Comparison of ENCODE assay signal across 8 mouse cellular contexts in the genomic region with DNA sequence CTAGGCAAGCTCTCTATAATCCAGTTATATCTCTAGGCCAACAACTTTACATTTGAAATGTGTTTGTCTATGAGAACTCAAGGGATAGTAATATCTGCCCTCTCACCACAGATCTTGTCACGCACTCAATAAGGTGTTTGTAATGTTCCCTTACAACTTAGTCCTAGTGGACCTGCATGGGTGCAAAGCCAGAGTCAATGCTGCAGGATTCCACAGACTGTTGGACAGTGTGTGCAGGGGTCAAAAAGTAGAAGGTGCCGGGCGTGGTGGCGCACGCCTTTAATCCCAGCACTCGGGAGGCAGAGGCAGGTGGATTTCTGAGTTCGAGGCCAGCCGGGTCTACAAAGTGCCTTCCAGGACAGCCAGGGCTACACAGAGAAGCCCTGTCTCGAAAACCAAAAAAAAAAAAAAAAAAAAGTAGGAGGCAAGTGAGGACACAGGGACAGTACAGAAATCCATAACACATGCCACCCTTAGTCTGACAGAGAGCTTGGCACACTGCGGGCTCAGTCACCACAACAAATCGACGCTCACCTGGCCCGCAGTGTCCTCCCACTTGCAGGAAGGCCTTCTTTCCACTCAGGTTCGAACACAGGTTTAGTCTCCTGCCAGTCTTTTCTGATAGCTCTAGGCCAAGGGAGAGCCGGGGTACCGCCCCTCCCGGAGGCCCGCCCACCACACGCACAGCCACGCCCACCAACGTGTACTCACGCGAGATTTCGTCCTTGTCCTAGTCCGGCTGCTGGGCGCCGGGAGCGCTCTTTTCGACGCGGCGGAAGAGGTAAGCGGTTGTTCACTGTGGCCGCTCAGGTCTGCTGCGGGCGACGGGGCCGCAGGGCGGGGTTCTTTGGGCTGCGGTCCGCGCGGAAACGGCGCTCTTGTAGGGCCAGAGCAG. TPM values are rescaled to one million over a fixed set of nuclear protein-coding genes. Genes with fewer than 3 reads are reported as not detected.
DNase-seq lines count a peak whose midpoint lies in the region; ATAC-seq and TF ChIP-seq lines count a peak whose summit lies in the region.

A gene (plus strand): TSS at position 712 of the 895 bp plus-strand sequence.

- 12% methylated on average over 45 of the region's 45 CpGs for WGBS in cerebellum, adult 2 months
- WGBS in forebrain, postnatal 0 days: 14% methylated on average over 45 of the region's 45 CpGs
- WGBS in lung, embryonic 15.5 days: 11% methylated on average over 45 of the region's 45 CpGs

- peaks cover 35 to 53% of the 10 kb centered on the region in 2 experiments for H3K36me3 ChIP-seq in MEL (ENCODE audit: control insufficient read depth in 1 of 2, insufficient read depth in 2 of 2, low read length in 2 of 2)
- H3K36me3 ChIP-seq in forebrain, postnatal 0 days (ENCODE audit: insufficient read depth): peaks cover 17% of the 10 kb centered on the region
- H3K36me3 ChIP-seq in lung, embryonic 15.5 days: peaks cover 23% of the 10 kb centered on the region

- no peaks in the 10 kb centered on the region for H3K9me3 ChIP-seq in MEL (replicated peaks; ENCODE audit: insufficient read depth, low read length)
- no peaks in the 10 kb centered on the region for H3K9me3 ChIP-seq in forebrain, postnatal 0 days (ENCODE audit: low read length)
- H3K9me3 ChIP-seq in lung, embryonic 15.5 days: no peaks in the 10 kb centered on the region

- H3K27me3 ChIP-seq in MEL (ENCODE audit: control insufficient read depth in 1 of 2, insufficient read depth in 2 of 2, low read length in 2 of 2): no peaks in the 10 kb centered on the region
- no peaks in the 10 kb centered on the region for H3K27me3 ChIP-seq in cerebellum, adult 2 months (ENCODE audit: control insufficient read depth, insufficient read depth, low read length)
- no peaks in the 10 kb centered on the region for H3K27me3 ChIP-seq in forebrain, postnatal 0 days (ENCODE audit: insufficient read depth, low read length)
- no peaks in the 10 kb centered on the region for H3K27me3 ChIP-seq in lung, embryonic 15.5 days

- H3K4me1 ChIP-seq in MEL (ENCODE audit: control insufficient read depth in 1 of 2, insufficient read depth in 2 of 2, low read length in 2 of 2): peaks cover 21 to 26% of the 10 kb centered on the region in 2 experiments
- H3K4me1 ChIP-seq in cerebellum, adult 2 months (ENCODE audit: control insufficient read depth, insufficient read depth, low read length): no peaks in the 10 kb centered on the region
- peaks cover 15% of the 10 kb centered on the region for H3K4me1 ChIP-seq in forebrain, postnatal 0 days (ENCODE audit: insufficient read depth)
- H3K4me1 ChIP-seq in lung, embryonic 15.5 days: peaks cover 28% of the 10 kb centered on the region

- H3K4me3 ChIP-seq in MEL (ENCODE audit: control insufficient read depth in 1 of 2, insufficient read depth in 1 of 2, low read depth in 2 of 2, low read length in 2 of 2): peak within 1 kb of the TSS; percentile 60 to 73
- H3K4me3 ChIP-seq in cerebellum, adult 2 months (replicated peaks; ENCODE audit: insufficient read depth, low read depth, low read length): peak within 1 kb of the TSS; percentile 97
- H3K4me3 ChIP-seq in forebrain, postnatal 0 days (ENCODE audit: low read depth, low read length): peak within 1 kb of the TSS; percentile 84
- peak within 1 kb of the TSS; percentile 72 for H3K4me3 ChIP-seq in lung, embryonic 15.5 days

- peak within 1 kb of the TSS; percentile 89 for H3K27ac ChIP-seq in MEL (ENCODE audit: control insufficient read depth, low read depth, low read length)
- peak within 1 kb of the TSS; percentile 71 for H3K27ac ChIP-seq in cerebellum, adult 2 months (ENCODE audit: insufficient read depth, low read length)
- peak within 1 kb of the TSS; percentile 90 for H3K27ac ChIP-seq in forebrain, postnatal 0 days (ENCODE audit: low read depth, low read length)
- peak within 1 kb of the TSS; percentile 91 for H3K27ac ChIP-seq in lung, embryonic 15.5 days

- DNase-seq in MEL (ENCODE audit: low read depth, low spot score): peak; percentile 100
- DNase-seq in cerebellum, adult 2 months: peak; percentile 95 to 98
- peak; percentile 95 for DNase-seq in forebrain, postnatal 0 days
- peak; percentile 99 for DNase-seq in heart, postnatal 4 days
- peak; percentile 93 to 95 for DNase-seq in layer of hippocampus, adult 8-10 months (ENCODE audit: low spot score in 2 of 2)
- DNase-seq in ovary, adult 18-20 months (ENCODE audit: low spot score): peak; percentile 94
- peak; percentile 95 for DNase-seq in thymus, postnatal 0 days (ENCODE audit: low spot score)

- H3K4me2 ChIP-seq in forebrain, postnatal 0 days (ENCODE audit: low read depth): peak within 1 kb of the TSS; percentile 83
- peak within 1 kb of the TSS; percentile 60 for H3K4me2 ChIP-seq in lung, embryonic 15.5 days

- peak within 1 kb of the TSS; percentile 90 for H3K9ac ChIP-seq in MEL (ENCODE audit: control insufficient read depth, low read depth, low read length, poor library complexity, severe bottlenecking)
- H3K9ac ChIP-seq in forebrain, postnatal 0 days: peak within 1 kb of the TSS; percentile 92
- H3K9ac ChIP-seq in lung, embryonic 15.5 days: peak within 1 kb of the TSS; percentile 91

- peak in 1 of 3 experiments; percentile 16; a peak in 2 of 6 replicates for TF ChIP-seq CTCF in MEL (IDR thresholded peaks at IDR 0.05 in 2 of 3, conservative IDR thresholded peaks at IDR 0.05 in 1 of 3; ENCODE audit: control insufficient read depth in 1 of 3, insufficient read depth in 1 of 3, low read depth in 2 of 3, low read length in 3 of 3, poor library complexity in 1 of 3, severe bottlenecking in 1 of 3)
- no peak for TF ChIP-seq CTCF in cerebellum, adult 2 months (IDR thresholded peaks at IDR 0.05; ENCODE audit: borderline replicate concordance, insufficient read depth, low read depth, low read length)
- TF ChIP-seq CTCF in forebrain, postnatal 0 days (IDR thresholded peaks at IDR 0.05; ENCODE audit: low read depth): no peak

- no peak for TF ChIP-seq EP300 in MEL (IDR thresholded peaks at IDR 0.05; ENCODE audit: low read depth in 1 of 2, low read length in 2 of 2)

- TF ChIP-seq RAD21 in MEL (IDR thresholded peaks at IDR 0.05; ENCODE audit: low read depth, low read length): no peak

- H3K79me2 ChIP-seq in MEL (ENCODE audit: control insufficient read depth, insufficient read depth, low read length, poor library complexity): peaks cover 53% of the 10 kb centered on the region

- TF ChIP-seq POLR2A in MEL (IDR thresholded peaks at IDR 0.05; ENCODE audit: control insufficient read depth in 1 of 2, insufficient read depth in 1 of 2, low read depth in 1 of 2, low read length in 2 of 2, poor library complexity in 1 of 2): peak in 1 of 2 experiments; percentile 100; a peak in 2 of 4 replicates
- peak; percentile 83; the same call in 1 of the 2 replicates for TF ChIP-seq POLR2A in cerebellum, adult 2 months (IDR thresholded peaks at IDR 0.05; ENCODE audit: borderline replicate concordance, insufficient read depth, low read length)

- peak; percentile 98 for ATAC-seq in forebrain, postnatal 0 days
- peak; percentile 98 for ATAC-seq in lung, embryonic 15.5 days (ENCODE audit: borderline replicate concordance, extremely low read depth, low FRiP score, low TSS enrichment)

TF ChIP-seq in MEL, 35 proteins besides CTCF, POLR2A, EP300 and RAD21:
- peak; percentile 95; the same call in 1 of the 2 replicates for TF ChIP-seq POLR2AphosphoS5 (IDR thresholded peaks at IDR 0.05; ENCODE audit: borderline replicate concordance, low read depth, low read length)
- TF ChIP-seq MAZ (IDR thresholded peaks at IDR 0.05; ENCODE audit: low read depth, low read length): no peak

RNA-seq across cellular contexts. Expression of the gene that starts here (rescaled TPM):
- total RNA-seq in MEL (2012; rRNA removed): 688 and 860 TPM in 2 replicates
- polyA plus RNA-seq in MEL (2012; ENCODE audit: insufficient read depth in 1 of 2, insufficient read length in 2 of 2, low read depth in 1 of 2, low replicate concordance in 2 of 2, missing spikeins in 1 of 2): 100 to 1,000 TPM; 298 to 548 TPM
- polyA plus RNA-seq in cerebellum, adult 2 months (2012; rRNA removed): 34.9 and 35.7 TPM in 2 replicates
- total RNA-seq in forebrain, postnatal 0 days (2014; rRNA removed): 80.7 and 96.7 TPM in 2 replicates
- polyA plus RNA-seq in forebrain, postnatal 0 days (2015; fragmentation: Nextera tagmentation; extraction: Ambion mirVana): 43.6 and 48.2 TPM in 2 replicates
- 10 to 100 TPM; 49.5 to 58.1 TPM for total RNA-seq in heart, postnatal 4 days (2021)
- total RNA-seq in layer of hippocampus, adult 8-10 months (2022): 10 to 100 TPM; 33.5 to 41.3 (median 37.2) TPM
- polyA plus RNA-seq in lung, embryonic 15.5 days (2015; fragmentation: Nextera tagmentation; extraction: Ambion mirVana): 67.5 and 67.7 TPM in 2 replicates
- 77.6 and 79.2 TPM in 2 replicates for polyA plus RNA-seq in thymus, postnatal 0 days (2015; fragmentation: Nextera tagmentation; extraction: Ambion mirVana)

Comparison
In these comparisons a context has a peak if more than half of its experiments do, and no peak if none do; other contexts are left out.
1. Peak in every context shown above with its lines: DNase-seq, ATAC-seq, H3K4me3 ChIP-seq and H3K27ac ChIP-seq.